In genomic region chr8:120393871-120394275, GRCm38 (mm10) we compare ENCODE assay signal across 8 mouse cellular contexts.
DNase-seq lines count a peak whose midpoint lies in the region; ATAC-seq and TF ChIP-seq lines count a peak whose summit lies in the region.

No protein-coding gene starts in this region.

- no peak overlapping the region for H3K9ac ChIP-seq in midbrain, postnatal 0 days (replicated peaks; ENCODE audit: low read length, poor library complexity, severe bottlenecking)

- no peaks in the 10 kb centered on the region for H3K27me3 ChIP-seq in megakaryocyte, embryonic 14.5 days (replicated peaks)
- no peaks in the 10 kb centered on the region for H3K27me3 ChIP-seq in midbrain, postnatal 0 days (ENCODE audit: insufficient read depth, low read length)

- TF ChIP-seq CTCF in midbrain, postnatal 0 days (IDR thresholded peaks at IDR 0.05) = no peak

- peak overlapping the region; percentile 23 for H3K4me3 ChIP-seq in megakaryocyte, embryonic 14.5 days (replicated peaks)
- no peak overlapping the region for H3K4me3 ChIP-seq in midbrain, postnatal 0 days (ENCODE audit: low read depth, low read length)

- H3K9me3 ChIP-seq in megakaryocyte, embryonic 14.5 days = peaks cover 4% of the 10 kb centered on the region; the same call in 1 of the 2 replicates
- H3K9me3 ChIP-seq in midbrain, postnatal 0 days (ENCODE audit: low read length) = no peaks in the 10 kb centered on the region

- DNase-seq in adrenal gland, adult (ENCODE audit: inconsistent age in 2 of 2, low spot score in 1 of 2) = peak; percentile 49 to 70
- DNase-seq in adrenal gland, adult 8-10 months = no peak
- DNase-seq in heart, postnatal 25 days (ENCODE audit: low spot score) = peak; percentile 33
- peak; percentile 59 for DNase-seq in midbrain, postnatal 0 days (ENCODE audit: low spot score)
- no peak for DNase-seq in spleen, postnatal 14 days (ENCODE audit: low spot score in 2 of 2)

- no peak for ATAC-seq in megakaryocyte, adult 5-6 weeks (ENCODE audit: poor library complexity, severe bottlenecking)
- no peak for ATAC-seq in midbrain, postnatal 0 days (ENCODE audit: low FRiP score)
- ATAC-seq in CD4-positive, CD25-positive, alpha-beta regulatory T cell, adult 4 months = no peak

- H3K4me2 ChIP-seq in midbrain, postnatal 0 days (ENCODE audit: low read depth, low read length, poor library complexity, severe bottlenecking) = no peak overlapping the region

- H3K27ac ChIP-seq in midbrain, postnatal 0 days (ENCODE audit: low read depth, low read length) = no peak overlapping the region

- 72% methylated on average over 9 of the region's 9 CpGs for WGBS in midbrain, postnatal 0 days

- intact Hi-C loops in heart, postnatal 25 days (cut with DNase I) = no loop called here

- peaks cover 90% of the 10 kb centered on the region for H3K4me1 ChIP-seq in megakaryocyte, embryonic 14.5 days
- H3K4me1 ChIP-seq in midbrain, postnatal 0 days (ENCODE audit: insufficient read depth, low read length) = peaks cover 8% of the 10 kb centered on the region

- H3K36me3 ChIP-seq in megakaryocyte, embryonic 14.5 days (replicated peaks; ENCODE audit: low read length) = peaks cover 6% of the 10 kb centered on the region
- H3K36me3 ChIP-seq in midbrain, postnatal 0 days (ENCODE audit: insufficient read depth, low read length) = no peaks in the 10 kb centered on the region

Comparison
In these comparisons a context has a peak if more than half of its experiments do, and no peak if none do; other contexts are left out.
1. DNase-seq: peak in adrenal gland, adult (2 of 2), heart, postnatal 25 days (single experiment) and midbrain, postnatal 0 days (single experiment); none in adrenal gland, adult 8-10 months (single experiment) and spleen, postnatal 14 days (0 of 2).